Mouse (Mus musculus) hindbrain, embryonic 14.5 days (tissue): ENCODE measurements around the gene Tap2. TPM values are rescaled to one million over a fixed set of nuclear protein-coding genes. Genes with fewer than 3 reads are reported as not detected.

Source experiments
- ATAC-seq: fragments of 200-750 bp; cut with Nextera tagmentation; 2 replicates; pipeline ENCODE4 v1.8.0; 2017; ENCODE audit warnings: moderate number of reproducible peaks, mild to moderate bottlenecking, moderate TSS enrichment, moderate library complexity; ENCODE audit not compliant: low FRiP score
- DNase-seq: peaks from one replicate; pipeline ENCODE4 v3.0.0-alpha.2; 2015; ENCODE audit warnings: low spot score
- H3K27ac ChIP-seq: fragments of 300-500 bp; sonication (generic); 2 replicates; pipeline ENCODE4 v1.5.1; 2014; ENCODE audit warnings: mild to moderate bottlenecking, moderate library complexity
- H3K27me3 ChIP-seq: fragments of 300-500 bp; sonication (generic); 2 replicates; pipeline ENCODE4 v1.6.1; 2014; ENCODE audit warnings: mild to moderate bottlenecking, low read length, mixed read lengths; ENCODE audit not compliant: control insufficient read depth, insufficient read depth
- H3K36me3 ChIP-seq: fragments of 300-500 bp; sonication (generic); replicated peaks from 2 replicates; pipeline ENCODE4 v1.6.1; 2014; ENCODE audit not compliant: control insufficient read depth, insufficient read depth
- H3K4me1 ChIP-seq: fragments of 300-500 bp; sonication (generic); replicated peaks from 2 replicates; pipeline ENCODE4 v1.6.1; 2014; ENCODE audit warnings: antibody characterized with exemption, low read length, mixed read lengths; ENCODE audit not compliant: control insufficient read depth, insufficient read depth
- H3K4me2 ChIP-seq: fragments of 300-500 bp; sonication (generic); replicated peaks from 2 replicates; pipeline ENCODE4 v1.6.1; 2014; ENCODE audit warnings: mild to moderate bottlenecking, moderate library complexity
- H3K4me3 ChIP-seq: fragments of 300-500 bp; sonication (generic); replicated peaks from 2 replicates; pipeline ENCODE4 v1.5.1; 2014; ENCODE audit warnings: mild to moderate bottlenecking, low read length
- H3K9ac ChIP-seq: fragments of 300-500 bp; sonication (generic); 2 replicates; pipeline ENCODE4 v1.6.1; 2014
- H3K9me3 ChIP-seq: fragments of 300-500 bp; sonication (generic); 2 replicates; pipeline ENCODE4 v1.6.1; 2016; ENCODE audit warnings: low read length; ENCODE audit not compliant: control insufficient read depth
- WGBS: fragments of 180-500 bp; shearing (Covaris S2); extraction: QIAGEN DNeasy Blood & Tissue Kit; methylation state at CpG from one replicate; pipeline ENCODE4 v1.1.7; 2014; 5-methylcytosine and 5-hydroxymethylcytosine counted together
- polyA plus RNA-seq: library from polyadenylated mRNA; unstranded; fragments of >200 nt; fragmentation: Nextera tagmentation; extraction: Ambion mirVana; gene quantifications from 2 replicates; pipeline ENCODE4 v1.2.1, GENCODE M21; 2014

Tap2 gene
- 0.72 and 1.6 TPM in 2 replicates for polyA plus RNA-seq

- Histone ChIP-seq H3K4me1 (0 out of 2 replicates have a peak, but pooled peaks cover 3% of the 10 kb centered on the region), H3K4me2 (peak within 1 kb of the TSS; percentile 81), H3K36me3 (no peaks in the 10 kb centered on the region), H3K4me3 (peak within 1 kb of the TSS; percentile 56), H3K9ac (peak within 1 kb of the TSS; percentile 59), H3K27ac (no peak within 1 kb of the TSS), H3K9me3 (no peaks in the 10 kb centered on the region), H3K27me3 (peaks cover 46% of the 10 kb centered on the region)
- 56% methylated on average over 5 of the region's 5 CpGs for WGBS
- DNase-seq, result no peak
- no peak for ATAC-seq
Measured at GRCm38 (mm10) chr17:34203444-34203843, at the start of gene Tap2. Tap2 (plus strand) TSS chr17:34203527.

GRCm38 (mm10) chr17:34155534-34155933, 47.8 kb upstream of the Tap2 start:
- H3K9me3 ChIP-seq, result no peaks in the 10 kb centered on the region
- no peak for DNase-seq
- no peaks in the 10 kb centered on the region for H3K36me3 ChIP-seq
- H3K4me3 ChIP-seq, result no peak overlapping the region
- H3K27me3 ChIP-seq, result no peaks in the 10 kb centered on the region
- 57% methylated on average over 5 of the region's 5 CpGs for WGBS
- H3K4me2 ChIP-seq, result no peak overlapping the region
- no peaks in the 10 kb centered on the region for H3K4me1 ChIP-seq
- ATAC-seq, result no peak
- H3K9ac ChIP-seq, result no peak overlapping the region
- H3K27ac ChIP-seq, result no peak overlapping the region

GRCm38 (mm10) chr17:34164202-34164895, 39.0 kb upstream of the Tap2 start:
- no peak overlapping the region for H3K4me3 ChIP-seq
- H3K9me3 ChIP-seq, result peaks cover 5% of the 10 kb centered on the region; the same call in 1 of the 2 replicates
- H3K36me3 ChIP-seq, result no peaks in the 10 kb centered on the region
- DNase-seq (no peak), ATAC-seq (no peak)
- 46% methylated on average over 9 of the region's 9 CpGs for WGBS
- H3K27me3 ChIP-seq, result no peaks in the 10 kb centered on the region
- H3K27ac ChIP-seq, result no peak overlapping the region
- no peaks in the 10 kb centered on the region for H3K4me1 ChIP-seq
- H3K9ac ChIP-seq, result no peak overlapping the region
- H3K4me2 ChIP-seq, result no peak overlapping the region

DNA sequence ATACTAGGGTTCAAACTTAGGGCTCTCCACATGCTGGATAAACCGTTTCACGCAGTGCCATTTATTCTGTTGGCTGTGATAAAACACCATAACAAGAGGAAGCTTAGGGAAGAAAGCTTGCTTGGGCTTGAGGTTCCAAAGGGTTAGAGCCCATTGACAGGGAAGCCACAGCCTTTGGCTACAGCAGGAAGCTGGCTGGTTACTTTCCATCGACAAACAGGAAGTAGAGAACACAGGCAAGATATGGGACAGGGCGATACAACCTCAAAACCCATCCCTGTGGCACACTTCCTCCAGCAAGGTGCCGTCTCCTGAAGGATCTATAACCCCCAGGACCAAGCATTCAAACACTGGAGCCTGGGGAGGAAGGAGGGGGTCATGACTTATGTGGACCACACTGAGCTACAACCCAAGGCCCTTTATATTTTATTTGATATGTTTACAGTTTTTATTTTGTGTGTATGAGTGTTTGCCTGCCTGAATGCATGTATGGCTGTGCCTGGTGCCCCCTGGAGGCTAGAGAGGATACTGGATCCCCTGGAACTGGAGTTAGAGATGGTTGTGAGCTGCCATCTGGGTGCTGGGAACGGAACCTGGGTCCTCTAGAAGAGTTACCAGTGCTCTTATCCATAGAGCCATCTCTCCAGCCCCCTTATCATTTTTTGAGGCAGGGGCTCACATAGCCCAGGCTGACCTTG, 38.1 kb upstream of the Tap2 start:
- H3K9ac ChIP-seq, result no peak overlapping the region
- H3K4me1 ChIP-seq, result no peaks in the 10 kb centered on the region
- no peak overlapping the region for H3K4me2 ChIP-seq
- no peaks in the 10 kb centered on the region for H3K36me3 ChIP-seq
- ATAC-seq (no peak), DNase-seq (no peak)
- WGBS, result 86% methylated on average over 6 of the region's 6 CpGs
- no peak overlapping the region for H3K4me3 ChIP-seq
- peaks cover 5% of the 10 kb centered on the region; the same call in 1 of the 2 replicates for H3K9me3 ChIP-seq
- H3K27ac ChIP-seq, result no peak overlapping the region
- no peaks in the 10 kb centered on the region for H3K27me3 ChIP-seq

DNA sequence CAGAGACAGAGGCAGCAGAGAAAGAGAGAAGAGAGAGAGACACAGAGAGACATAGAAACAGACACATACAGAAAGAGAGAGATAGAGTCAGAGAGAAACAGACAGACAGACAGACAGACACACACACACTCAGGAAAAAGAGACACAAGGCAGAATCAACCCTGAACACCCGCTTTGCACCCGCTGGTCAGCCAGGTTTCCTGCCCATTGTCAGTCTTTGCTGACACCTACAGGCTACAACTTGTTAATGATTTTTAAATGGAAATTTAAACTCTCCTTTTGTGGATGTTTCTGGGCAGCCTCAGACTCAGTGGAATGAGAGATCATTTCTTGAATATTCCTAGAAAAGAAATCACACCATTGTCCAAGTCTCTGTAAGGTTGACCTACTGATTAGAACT, 34.0 kb upstream of the Tap2 start:
- 3% methylated on average over 2 of the region's 2 CpGs for WGBS
- DNase-seq, result peak; percentile 71
- no peaks in the 10 kb centered on the region for H3K4me1 ChIP-seq
- H3K9me3 ChIP-seq, result no peaks in the 10 kb centered on the region
- ATAC-seq, result no peak
- no peak overlapping the region for H3K4me3 ChIP-seq
- no peak overlapping the region for H3K27ac ChIP-seq
- H3K4me2 ChIP-seq, result no peak overlapping the region
- no peak overlapping the region for H3K9ac ChIP-seq
- H3K27me3 ChIP-seq, result no peaks in the 10 kb centered on the region
- no peaks in the 10 kb centered on the region for H3K36me3 ChIP-seq

GRCm38 (mm10) chr17:34170487-34170876, 32.8 kb upstream of the Tap2 start:
- Histone ChIP-seq H3K4me3 (no peak overlapping the region), H3K27me3 (no peaks in the 10 kb centered on the region), H3K36me3 (no peaks in the 10 kb centered on the region), H3K9ac (no peak overlapping the region), H3K27ac (no peak overlapping the region), H3K4me1 (no peaks in the 10 kb centered on the region), H3K4me2 (no peak overlapping the region), H3K9me3 (no peaks in the 10 kb centered on the region)
- no peak for ATAC-seq
- DNase-seq, result no peak
- WGBS, result 28% methylated on average over 4 of the region's 4 CpGs

DNA sequence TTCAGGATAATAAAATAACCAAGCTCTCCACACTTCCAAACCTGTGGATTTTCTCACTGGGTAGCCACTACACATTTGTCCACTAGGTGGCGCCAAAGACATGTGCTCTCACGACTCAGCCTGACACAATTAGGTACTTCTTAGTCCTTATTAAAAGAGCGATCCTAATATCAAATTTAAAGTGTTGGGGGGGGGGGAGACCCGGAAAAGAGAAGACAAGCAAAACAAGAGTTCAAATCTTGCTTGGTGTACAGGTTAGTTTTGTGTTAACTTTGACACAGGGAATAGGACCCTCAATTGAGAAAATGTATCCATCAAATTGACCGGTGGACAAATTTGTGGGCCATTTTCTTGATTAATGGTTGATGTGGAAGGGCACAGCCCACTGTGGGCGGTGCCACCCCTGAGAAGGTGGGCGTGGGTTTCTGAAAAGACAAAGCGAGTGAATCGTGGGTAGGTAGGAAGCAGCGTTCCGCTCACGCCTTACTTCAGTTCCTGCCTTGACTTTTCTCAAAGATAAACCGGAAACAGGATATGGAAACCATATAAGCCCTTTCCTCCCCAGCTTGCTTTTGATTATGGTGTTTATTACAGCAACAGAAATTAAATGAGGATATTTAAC, 32.3 kb upstream of the Tap2 start:
- 46% methylated on average over 13 of the region's 13 CpGs for WGBS
- Histone ChIP-seq H3K27ac (no peak overlapping the region), H3K9me3 (no peaks in the 10 kb centered on the region), H3K4me2 (no peak overlapping the region), H3K27me3 (no peaks in the 10 kb centered on the region), H3K9ac (no peak overlapping the region), H3K4me3 (no peak overlapping the region), H3K36me3 (no peaks in the 10 kb centered on the region), H3K4me1 (no peaks in the 10 kb centered on the region)
- DNase-seq, result peak; percentile 94
- ATAC-seq, result no peak; the same call in 1 of the 2 replicates

GRCm38 (mm10) chr17:34172528-34172927, 30.8 kb upstream of the Tap2 start:
- DNase-seq (no peak), ATAC-seq (no peak)
- no peaks in the 10 kb centered on the region for H3K27me3 ChIP-seq
- H3K4me1 ChIP-seq, result no peaks in the 10 kb centered on the region
- no peak overlapping the region for H3K9ac ChIP-seq
- H3K36me3 ChIP-seq, result no peaks in the 10 kb centered on the region
- H3K27ac ChIP-seq, result no peak overlapping the region
- no peak overlapping the region for H3K4me3 ChIP-seq
- no peak overlapping the region for H3K4me2 ChIP-seq
- 0 out of 2 replicates have a peak, but pooled peaks cover 4% of the 10 kb centered on the region for H3K9me3 ChIP-seq
- 97% methylated on average over 5 of the region's 5 CpGs for WGBS

- Histone ChIP-seq H3K9me3 (0 out of 2 replicates have a peak, but pooled peaks cover 4% of the 10 kb centered on the region), H3K4me2 (no peak overlapping the region), H3K4me3 (no peak overlapping the region), H3K27me3 (no peaks in the 10 kb centered on the region), H3K4me1 (no peaks in the 10 kb centered on the region), H3K9ac (no peak overlapping the region), H3K36me3 (no peaks in the 10 kb centered on the region), H3K27ac (no peak overlapping the region)
- 72% methylated on average over 1 of the region's 1 CpGs for WGBS
- no peak for ATAC-seq
- DNase-seq, result no peak
Measured at GRCm38 (mm10) chr17:34174075-34174474, 29.3 kb upstream of the Tap2 start.
